Mouse (Mus musculus) C2C12 (cell line): ENCODE data around the gene Myo10. TPM values are rescaled to one million over a fixed set of nuclear protein-coding genes. Genes with fewer than 3 reads are reported as not detected.
"Not testable (repeated sequence)": the region's sequence is repeated elsewhere in the genome, so short reads cannot be mapped to it uniquely, and the experiment has no call there.

Source experiments
- H3K27me3 ChIP-seq: one replicate; pipeline ENCODE4 v1.6.1; 2011; ENCODE audit not compliant: control insufficient read depth, insufficient read depth, insufficient read length
- H3K36me3 ChIP-seq: one replicate; pipeline ENCODE4 v1.6.1; 2011; ENCODE audit not compliant: control insufficient read depth, insufficient read depth
- H3K4me3 ChIP-seq: one replicate; pipeline ENCODE4 v1.5.1; 2011; ENCODE audit warnings: mild to moderate bottlenecking, control low read depth; ENCODE audit not compliant: poor library complexity, insufficient read depth, severe bottlenecking
- H3K79me2 ChIP-seq: one replicate; pipeline ENCODE4 v1.6.1; 2011; ENCODE audit not compliant: control insufficient read depth, insufficient read depth
- H3K79me3 ChIP-seq: one replicate; pipeline ENCODE4 v1.6.1; 2011; ENCODE audit warnings: low read depth, control low read depth
- H3ac ChIP-seq: one replicate; pipeline ENCODE3; 2011; ENCODE audit warnings: low read depth; ENCODE audit not compliant: control insufficient read depth, insufficient read length
- CEBPB ChIP-seq: IDR thresholded peaks from one replicate; pipeline ENCODE4 v1.6.1; 2011; ENCODE audit warnings: low read depth, mild to moderate bottlenecking, control low read depth, moderate library complexity
- CTCF ChIP-seq: IDR thresholded peaks from one replicate; pipeline ENCODE4 v1.5.1; 2011; ENCODE audit not compliant: control insufficient read depth, insufficient read depth, insufficient read length
- FOSL1 ChIP-seq: IDR thresholded peaks from one replicate; pipeline ENCODE4 v1.8.0; 2011; ENCODE audit warnings: mild to moderate bottlenecking, low read length; ENCODE audit not compliant: poor library complexity, insufficient read depth, severe bottlenecking
- MAX ChIP-seq: IDR thresholded peaks from one replicate; pipeline ENCODE4 v1.6.1; 2011; ENCODE audit warnings: mild to moderate bottlenecking, control low read depth
- MYOD1 ChIP-seq: IDR thresholded peaks from one replicate; pipeline ENCODE4 v1.6.1; 2011; ENCODE audit warnings: low read depth; ENCODE audit not compliant: control insufficient read depth, insufficient read length
- MYOG ChIP-seq: IDR thresholded peaks from one replicate; pipeline ENCODE4 v1.6.1; 2011; ENCODE audit not compliant: control insufficient read depth, insufficient read length; ENCODE audit errors: extremely low read depth
- USF1 ChIP-seq: IDR thresholded peaks from one replicate; pipeline ENCODE4 v1.6.1; 2011; ENCODE audit warnings: low read depth, mild to moderate bottlenecking, control low read depth, moderate library complexity
- polyA plus RNA-seq: library from polyadenylated mRNA; unstranded; fragments of >200 nt; fragmentation: generic; extraction: Trizol; gene quantifications from one replicate; pipeline ENCODE4 v1.2.1, GENCODE M21; 2012; ENCODE audit warnings: missing spikeins

Gene Myo10
- polyA plus RNA-seq, 1 experiment: 89.8 TPM

GRCm38 (mm10) chr15:25712877-25713276 is 90.6 kb downstream of the Myo10 start:
- Histone ChIP-seq H3K4me3 (no peak overlapping the region), H3K79me2 (peaks cover 91% of the 10 kb centered on the region), H3ac (no peak overlapping the region), H3K27me3 (no peaks in the 10 kb centered on the region), H3K36me3 (peaks cover 73% of the 10 kb centered on the region), H3K79me3 (peaks cover 67% of the 10 kb centered on the region)
- TF ChIP-seq MYOD1 (no peak), MYOG (no peak), CTCF (no peak), MAX (no peak), FOSL1 (no peak), CEBPB (no peak), USF1 (no peak)

DNA sequence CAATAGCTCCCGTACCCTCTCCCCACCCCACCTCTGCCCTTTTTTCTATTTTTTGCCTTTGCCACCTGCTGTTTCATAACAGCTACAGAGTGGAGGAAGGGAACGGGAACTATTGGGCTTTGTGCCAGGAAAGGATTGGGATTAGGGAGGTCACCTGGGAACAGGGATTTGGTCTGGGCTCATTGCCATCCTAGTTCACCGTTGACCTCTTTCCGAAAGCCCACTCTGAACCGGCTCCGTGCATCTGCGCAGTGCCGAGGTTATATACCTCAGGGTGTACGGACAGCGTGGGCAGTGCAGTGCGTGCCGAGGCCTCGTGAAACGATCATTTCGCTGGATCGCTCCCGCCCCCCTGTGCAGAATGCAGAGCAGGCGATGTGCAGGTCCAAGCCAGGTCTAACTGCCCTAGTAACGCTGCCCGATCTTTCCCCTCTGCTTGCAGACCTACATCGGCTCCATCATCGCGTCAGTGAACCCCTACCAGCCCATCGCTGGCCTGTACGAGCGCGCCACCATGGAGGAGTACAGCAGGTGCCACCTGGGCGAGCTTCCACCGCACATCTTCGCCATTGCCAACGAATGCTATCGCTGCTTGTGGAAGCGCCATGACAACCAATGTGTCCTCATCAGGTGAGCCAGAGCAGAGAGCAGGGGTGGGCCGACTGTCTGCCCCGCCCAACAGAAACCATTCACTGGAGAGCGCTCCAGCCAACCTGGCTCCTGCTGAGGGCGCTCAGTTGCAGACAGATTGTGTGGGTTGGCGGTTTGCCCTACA is 91.4 kb downstream of the Myo10 start:
- Histone ChIP-seq H3ac (no peak overlapping the region), H3K36me3 (peaks cover 70% of the 10 kb centered on the region), H3K27me3 (no peaks in the 10 kb centered on the region), H3K79me2 (peaks cover 90% of the 10 kb centered on the region), H3K79me3 (peaks cover 61% of the 10 kb centered on the region), H3K4me3 (no peak overlapping the region)
- TF ChIP-seq FOSL1 (no peak), CTCF (no peak), MYOD1 (no peak), USF1 (no peak), MYOG (no peak), CEBPB (no peak), MAX (no peak)

- Histone ChIP-seq H3K79me2 (peaks cover 83% of the 10 kb centered on the region), H3K79me3 (peaks cover 46% of the 10 kb centered on the region), H3ac (no peak overlapping the region), H3K4me3 (no peak overlapping the region), H3K36me3 (peaks cover 65% of the 10 kb centered on the region), H3K27me3 (no peaks in the 10 kb centered on the region)
- TF ChIP-seq MAX: no peak
- no peak for TF ChIP-seq FOSL1
- TF ChIP-seq CTCF: no peak
- no peak for TF ChIP-seq CEBPB
- no peak for TF ChIP-seq USF1
- TF ChIP-seq MYOG: no peak
- no peak for TF ChIP-seq MYOD1
Measured at GRCm38 (mm10) chr15:25715218-25715995, 93.1 kb downstream of the Myo10 start.

- Histone ChIP-seq H3ac (no peak overlapping the region), H3K79me2 (peaks cover 83% of the 10 kb centered on the region), H3K36me3 (peaks cover 67% of the 10 kb centered on the region), H3K79me3 (peaks cover 41% of the 10 kb centered on the region), H3K27me3 (no peaks in the 10 kb centered on the region), H3K4me3 (no peak overlapping the region)
- TF ChIP-seq USF1: no peak
- TF ChIP-seq MYOG: no peak
- TF ChIP-seq CEBPB: no peak
- no peak for TF ChIP-seq MAX
- TF ChIP-seq CTCF: no peak
Measured at GRCm38 (mm10) chr15:25715996-25716395, 93.7 kb downstream of the Myo10 start.

- Histone ChIP-seq H3K36me3 (peaks cover 77% of the 10 kb centered on the region), H3K4me3 (no peak overlapping the region), H3K79me2 (peaks cover 79% of the 10 kb centered on the region), H3K27me3 (no peaks in the 10 kb centered on the region), H3K79me3 (peaks cover 30% of the 10 kb centered on the region), H3ac (no peak overlapping the region)
- TF ChIP-seq MYOD1: no peak
- no peak for TF ChIP-seq CEBPB
- TF ChIP-seq CTCF: peak; percentile 28
- no peak for TF ChIP-seq USF1
Measured at GRCm38 (mm10) chr15:25717006-25717405, 94.7 kb downstream of the Myo10 start.

DNA sequence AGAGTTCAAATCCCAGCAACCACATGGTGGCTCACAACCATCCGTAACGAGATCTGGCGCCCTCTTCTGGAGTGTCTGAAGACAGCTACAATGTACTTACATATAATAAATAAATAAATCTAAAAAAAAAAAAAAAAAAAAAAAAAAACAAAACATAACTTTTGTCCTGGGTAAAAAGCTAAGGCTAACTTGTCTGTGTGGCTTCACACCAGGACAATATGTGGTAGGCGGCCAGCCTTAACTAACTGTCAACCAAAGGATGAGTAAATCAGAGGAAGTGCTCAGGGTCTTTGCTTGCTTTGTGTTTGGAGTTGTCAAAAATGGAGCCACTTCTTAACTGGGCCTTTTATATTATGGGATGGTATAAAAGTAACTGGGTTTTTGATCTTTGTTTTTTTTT is 95.8 kb downstream of the Myo10 start:
- H3K27me3 ChIP-seq, H3ac ChIP-seq, H3K4me3 ChIP-seq: not testable (repeated sequence)
- H3K79me2 ChIP-seq: peaks cover 68% of the 10 kb centered on the region
- peaks cover 20% of the 10 kb centered on the region for H3K79me3 ChIP-seq
- peaks cover 88% of the 10 kb centered on the region for H3K36me3 ChIP-seq
